Mouse (Mus musculus): ENCODE results near the gene Mfrp. TPM values are rescaled to one million over a fixed set of nuclear protein-coding genes. Genes with fewer than 3 reads are reported as not detected.
A peak's percentile ranks its signal among the peaks of the same experiment; 100 is the strongest.

The Mfrp gene
- total and polyA plus RNA-seq, 2 experiments from 2014 or later = 0.24 to 4.0 TPM

DNA sequence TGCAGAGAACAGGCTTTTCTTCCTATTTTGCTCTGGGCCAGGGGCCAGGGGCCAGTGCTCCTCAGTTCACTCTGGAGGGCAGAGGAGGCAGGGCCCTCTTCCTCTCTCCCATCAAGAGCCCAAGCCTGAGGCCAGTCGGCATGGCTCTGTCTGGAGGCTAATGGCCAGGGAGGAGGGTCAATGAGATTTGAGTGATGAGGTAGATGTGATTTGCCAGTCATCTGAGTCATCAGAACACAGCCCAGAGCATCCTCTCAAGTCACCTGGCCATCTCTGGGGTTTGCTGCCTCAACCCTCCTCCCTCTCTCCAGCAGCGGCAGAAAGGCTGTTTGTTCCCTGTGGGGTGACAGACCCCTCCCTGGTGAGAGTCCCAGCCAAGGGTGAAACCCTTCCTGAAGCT, 31.8 kb downstream of the Mfrp start:
- Histone ChIP-seq H3K27me3 (ENCODE audit: insufficient read depth, low read length) (peaks cover 21% of the 10 kb centered on the region; the same call in 1 of the 2 replicates), H3K27ac (peak overlapping the region; percentile 32; the same call in 1 of the 2 replicates), H3K4me2 (ENCODE audit: low read depth, low read length) (peak overlapping the region; percentile 63), H3K9me3 (ENCODE audit: low read length) (no peaks in the 10 kb centered on the region), H3K9ac (replicated peaks; ENCODE audit: low read length) (no peak overlapping the region), H3K4me3 (ENCODE audit: low read length) (0 out of 2 replicates have a peak overlapping the region, but pooled peaks have one; percentile 42), H3K4me1 (ENCODE audit: insufficient read depth, low read length) (peaks cover 8% of the 10 kb centered on the region), H3K36me3 (ENCODE audit: insufficient read depth, low read length) (no peaks in the 10 kb centered on the region)
- WGBS = 10% methylated on average over 2 of the region's 2 CpGs
- ATAC-seq = no peak
- no peak for TF ChIP-seq CTCF (IDR thresholded peaks at IDR 0.05; ENCODE audit: low read depth)
- no peak for DNase-seq (ENCODE audit: low spot score)

DNA sequence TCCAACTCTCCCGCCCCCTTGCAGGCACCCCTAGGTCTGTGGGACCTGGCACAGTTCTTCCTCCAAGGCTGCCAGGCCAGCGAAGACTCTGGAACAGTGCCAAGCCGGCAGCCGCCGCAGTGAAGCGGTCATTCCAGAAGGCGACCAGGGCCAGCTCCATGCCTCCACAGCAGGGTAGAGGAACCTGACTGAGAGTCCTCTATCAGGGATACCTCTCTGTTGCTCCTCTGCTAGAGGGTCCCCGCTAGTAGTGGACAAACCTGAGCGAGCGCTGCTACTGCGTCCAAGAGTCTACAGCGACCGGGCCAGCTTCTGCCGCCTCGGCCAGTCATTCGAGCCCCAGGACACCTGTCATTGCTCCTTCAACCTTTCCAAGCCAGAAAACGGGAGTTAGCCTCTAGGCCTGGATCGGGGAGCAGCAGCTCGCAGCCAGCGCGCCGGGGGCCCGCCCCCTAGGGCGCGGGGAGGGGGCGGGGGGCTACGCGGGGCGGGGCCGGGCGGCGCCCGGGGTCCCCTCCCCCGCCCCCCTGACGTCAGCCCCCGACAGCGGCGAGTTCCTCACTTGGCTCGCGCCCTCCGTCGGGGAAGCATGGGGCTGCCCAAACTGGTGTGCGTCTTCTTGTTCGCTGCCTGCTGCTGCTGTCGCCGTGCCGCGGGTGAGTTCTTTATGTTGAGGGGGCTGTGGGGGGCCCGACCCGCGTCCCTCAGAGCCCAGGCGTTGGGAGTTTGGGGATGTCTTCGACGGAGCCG, 32.7 kb downstream of the Mfrp start, which contains the start of gene Mcam:
Gene Mcam, plus strand, starts transcription at position 369 of the 750 bp plus-strand sequence.
- peak within 1 kb of the TSS; percentile 42 for H3K4me3 ChIP-seq (ENCODE audit: low read length)
- peaks cover 21% of the 10 kb centered on the region; the same call in 1 of the 2 replicates for H3K27me3 ChIP-seq (ENCODE audit: insufficient read depth, low read length)
- H3K4me1 ChIP-seq (ENCODE audit: insufficient read depth, low read length) = peaks cover 8% of the 10 kb centered on the region
- H3K36me3 ChIP-seq (ENCODE audit: insufficient read depth, low read length) = no peaks in the 10 kb centered on the region
- peak; percentile 43; the same call in 1 of the 2 replicates for ATAC-seq
- H3K4me2 ChIP-seq (ENCODE audit: low read depth, low read length) = peak within 1 kb of the TSS; percentile 63
- peak; percentile 75 for DNase-seq (ENCODE audit: low spot score)
- WGBS = 1% methylated on average over 52 of the region's 55 CpGs
- no peak for TF ChIP-seq CTCF (IDR thresholded peaks at IDR 0.05; ENCODE audit: low read depth)
- peak within 1 kb of the TSS; percentile 32; the same call in 1 of the 2 replicates for H3K27ac ChIP-seq
- H3K9me3 ChIP-seq (ENCODE audit: low read length) = no peaks in the 10 kb centered on the region
- H3K9ac ChIP-seq (replicated peaks; ENCODE audit: low read length) = peak within 1 kb of the TSS; percentile 39; the same call in 1 of the 2 replicates

DNA sequence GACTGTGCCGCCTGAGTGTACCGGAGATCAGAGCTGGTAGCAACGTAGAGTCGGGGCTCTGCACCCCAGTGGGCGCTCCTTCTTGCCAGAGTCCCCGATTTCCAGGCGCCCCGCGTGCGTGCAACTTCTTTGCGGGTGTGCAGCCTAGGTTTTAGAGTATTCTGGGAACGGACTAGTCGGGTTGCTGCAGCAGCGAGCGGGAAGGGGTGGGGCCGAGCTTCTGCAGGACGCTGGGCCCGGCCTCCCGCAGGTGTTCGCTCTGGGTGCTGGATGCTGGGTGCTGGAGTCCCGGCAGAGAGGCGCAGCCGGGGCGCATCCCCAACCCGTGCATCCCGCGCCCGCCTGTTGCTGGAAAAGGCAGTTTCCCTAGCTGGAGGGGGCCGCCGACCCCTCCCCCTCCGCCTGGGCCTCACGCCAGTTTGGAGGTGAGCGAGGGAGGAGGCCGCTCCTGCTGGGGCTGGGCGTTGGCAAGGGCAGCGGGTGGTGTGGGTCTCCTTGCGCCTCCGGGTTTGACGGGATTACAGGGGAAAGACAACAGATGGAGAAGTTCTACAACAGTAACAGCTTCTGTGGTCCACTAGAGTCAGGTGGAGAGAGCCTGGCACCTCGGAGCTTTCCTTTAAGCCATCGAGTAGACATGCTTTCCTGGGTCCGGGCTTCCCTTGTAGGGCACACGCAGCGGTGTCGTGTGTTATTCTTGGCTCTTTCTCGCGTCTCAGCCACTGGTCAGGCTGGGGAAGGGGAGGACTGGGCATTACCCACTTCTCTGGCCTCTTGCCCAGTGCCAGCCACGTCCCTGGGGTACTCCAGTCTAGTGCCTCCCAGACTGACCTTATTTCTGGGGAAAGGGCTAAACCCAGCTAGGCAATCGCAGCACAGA, 33.6 kb downstream of the Mfrp start:
- ATAC-seq = peak; percentile 44
- Histone ChIP-seq H3K4me1 (ENCODE audit: insufficient read depth, low read length) (peaks cover 8% of the 10 kb centered on the region), H3K9ac (replicated peaks; ENCODE audit: low read length) (peak overlapping the region; percentile 39; the same call in 1 of the 2 replicates), H3K4me3 (ENCODE audit: low read length) (peak overlapping the region; percentile 42), H3K36me3 (ENCODE audit: insufficient read depth, low read length) (no peaks in the 10 kb centered on the region), H3K9me3 (ENCODE audit: low read length) (no peaks in the 10 kb centered on the region), H3K4me2 (ENCODE audit: low read depth, low read length) (peak overlapping the region; percentile 63), H3K27ac (no peak overlapping the region), H3K27me3 (ENCODE audit: insufficient read depth, low read length) (peaks cover 21% of the 10 kb centered on the region; the same call in 1 of the 2 replicates)
- no peak for TF ChIP-seq CTCF (IDR thresholded peaks at IDR 0.05; ENCODE audit: low read depth)
- DNase-seq (ENCODE audit: low spot score) = peak; percentile 67
- WGBS = 1% methylated on average over 48 of the region's 49 CpGs

DNA sequence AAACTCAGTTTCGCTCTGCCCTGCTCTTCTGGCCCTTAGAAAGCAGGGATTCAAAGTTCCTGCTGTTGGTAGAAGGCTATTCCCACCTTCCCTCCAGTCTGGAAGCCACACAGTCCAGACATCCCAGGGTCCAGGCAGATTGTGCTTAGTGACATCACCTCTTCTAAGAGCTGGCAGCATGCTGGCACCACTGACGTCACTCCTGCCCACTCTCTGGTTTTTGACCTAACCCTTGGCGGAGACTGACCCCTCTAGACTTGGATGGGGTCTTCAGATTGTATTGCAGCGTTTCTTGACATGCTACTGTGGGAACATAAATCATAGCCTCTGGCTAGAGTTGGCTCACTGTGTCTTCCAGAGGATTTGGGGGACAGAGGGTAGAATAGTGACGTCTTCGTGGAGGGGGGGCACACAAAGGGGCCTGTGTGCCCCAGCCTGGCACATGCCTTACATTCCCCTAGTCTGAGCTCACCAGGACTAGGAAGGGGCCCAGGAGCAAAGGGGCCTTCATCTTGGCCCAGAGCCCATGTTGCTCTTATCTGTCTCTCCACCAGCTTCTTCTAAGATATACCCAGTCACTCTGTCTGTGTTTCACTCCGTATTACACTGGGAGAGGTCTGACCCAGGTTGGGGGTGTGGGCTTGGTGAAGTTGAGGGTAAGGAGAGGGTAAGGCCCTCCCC, 34.3 kb downstream of the Mfrp start:
- no peak overlapping the region for H3K27ac ChIP-seq
- H3K4me2 ChIP-seq (ENCODE audit: low read depth, low read length) = peak overlapping the region; percentile 63
- TF ChIP-seq CTCF (IDR thresholded peaks at IDR 0.05; ENCODE audit: low read depth) = no peak
- 43% methylated on average over 7 of the region's 7 CpGs for WGBS
- peaks cover 21% of the 10 kb centered on the region; the same call in 1 of the 2 replicates for H3K27me3 ChIP-seq (ENCODE audit: insufficient read depth, low read length)
- no peaks in the 10 kb centered on the region for H3K36me3 ChIP-seq (ENCODE audit: insufficient read depth, low read length)
- no peak overlapping the region for H3K9ac ChIP-seq (replicated peaks; ENCODE audit: low read length)
- DNase-seq (ENCODE audit: low spot score) = no peak
- no peaks in the 10 kb centered on the region for H3K9me3 ChIP-seq (ENCODE audit: low read length)
- ATAC-seq = peak; percentile 43; the same call in 1 of the 2 replicates
- H3K4me3 ChIP-seq (ENCODE audit: low read length) = peak overlapping the region; percentile 42; the same call in 1 of the 2 replicates
- H3K4me1 ChIP-seq (ENCODE audit: insufficient read depth, low read length) = peaks cover 8% of the 10 kb centered on the region

DNA sequence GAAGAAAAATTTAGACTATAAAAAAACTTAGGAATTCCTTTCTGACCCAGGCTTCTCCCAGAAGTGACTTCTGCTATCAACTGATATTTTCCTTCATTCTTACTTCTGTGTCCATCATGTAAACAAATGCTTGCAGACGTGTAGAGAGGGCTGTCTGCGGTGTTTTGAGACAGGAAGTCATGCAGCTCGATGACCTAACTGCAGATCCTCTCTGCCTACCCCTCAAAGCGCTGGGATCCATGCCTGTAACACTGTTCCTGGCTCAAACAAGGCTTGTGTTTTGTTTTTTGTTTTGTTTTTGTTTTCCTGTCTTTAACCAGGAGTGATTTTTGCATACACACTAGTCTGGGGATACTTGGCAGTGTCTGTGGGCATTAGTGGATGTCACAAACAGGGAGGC, 36.3 kb downstream of the Mfrp start:
- DNase-seq (ENCODE audit: low spot score) (no peak), ATAC-seq (no peak)
- Histone ChIP-seq H3K27me3 (ENCODE audit: insufficient read depth, low read length) (0 out of 2 replicates have a peak, but pooled peaks cover 17% of the 10 kb centered on the region), H3K4me3 (ENCODE audit: low read length) (no peak overlapping the region), H3K4me1 (ENCODE audit: insufficient read depth, low read length) (peaks cover 8% of the 10 kb centered on the region), H3K9ac (replicated peaks; ENCODE audit: low read length) (no peak overlapping the region), H3K27ac (no peak overlapping the region), H3K36me3 (ENCODE audit: insufficient read depth, low read length) (no peaks in the 10 kb centered on the region), H3K9me3 (ENCODE audit: low read length) (no peaks in the 10 kb centered on the region), H3K4me2 (ENCODE audit: low read depth, low read length) (no peak overlapping the region)
- 68% methylated on average over 4 of the region's 4 CpGs for WGBS
- TF ChIP-seq CTCF (IDR thresholded peaks at IDR 0.05; ENCODE audit: low read depth) = no peak

DNA sequence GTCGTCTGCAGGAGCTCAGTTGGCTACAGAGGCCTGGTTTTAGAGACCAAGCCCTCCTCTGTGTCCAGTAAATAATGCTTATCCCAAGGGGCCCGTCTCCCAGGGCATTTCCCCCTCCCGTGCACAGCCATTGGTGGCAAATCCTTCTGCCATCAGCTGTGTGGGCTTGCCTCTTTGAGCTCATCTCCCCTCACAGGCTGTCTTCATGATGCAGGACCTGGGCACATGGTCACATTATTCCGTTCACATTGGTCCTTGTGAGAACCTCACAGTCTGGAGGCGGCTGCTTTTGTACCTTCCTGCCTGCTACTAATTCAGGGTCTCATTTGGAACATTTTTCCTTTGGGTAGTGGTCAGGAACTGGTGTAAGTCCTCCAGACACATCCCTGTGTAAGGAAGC, 40.4 kb downstream of the Mfrp start:
- H3K4me2 ChIP-seq (ENCODE audit: low read depth, low read length) = no peak overlapping the region
- H3K4me3 ChIP-seq (ENCODE audit: low read length) = no peak overlapping the region
- no peak overlapping the region for H3K27ac ChIP-seq
- no peaks in the 10 kb centered on the region for H3K27me3 ChIP-seq (ENCODE audit: insufficient read depth, low read length)
- no peaks in the 10 kb centered on the region for H3K9me3 ChIP-seq (ENCODE audit: low read length)
- H3K36me3 ChIP-seq (ENCODE audit: insufficient read depth, low read length) = 0 out of 2 replicates have a peak, but pooled peaks cover 5% of the 10 kb centered on the region
- 49% methylated on average over 5 of the region's 5 CpGs for WGBS
- ATAC-seq = no peak
- H3K9ac ChIP-seq (replicated peaks; ENCODE audit: low read length) = no peak overlapping the region
- no peak for DNase-seq (ENCODE audit: low spot score)
- H3K4me1 ChIP-seq (ENCODE audit: insufficient read depth, low read length) = no peaks in the 10 kb centered on the region
- TF ChIP-seq CTCF (IDR thresholded peaks at IDR 0.05; ENCODE audit: low read depth) = no peak
